Mouse (Mus musculus): ENCODE results near the gene Olfr91.
"Not testable (repeated sequence)": the region's sequence is repeated elsewhere in the genome, so short reads cannot be mapped to it uniquely, and the experiment has no call there.

The Olfr91 gene

GRCm38 (mm10) chr17:37098178-37098577 lies at the start of gene Olfr91:
Gene Olfr91, minus strand, starts transcription at chr17:37098278.
- DNase-seq (ENCODE audit: low read depth, low spot score) = no peak

- DNase-seq (ENCODE audit: low read depth, low spot score) = not testable (repeated sequence)
Observed at GRCm38 (mm10) chr17:37131366-37131765, 33.3 kb upstream of the Olfr91 start.

GRCm38 (mm10) chr17:37119988-37120387 lies 21.9 kb upstream of the Olfr91 start, which contains the start of gene Olfr92:
Gene Olfr92, minus strand, starts transcription at chr17:37120088.
- DNase-seq (ENCODE audit: low read depth, low spot score) = no peak

- no peak for DNase-seq (ENCODE audit: low read depth, low spot score)
Observed at GRCm38 (mm10) chr17:37093289-37093688, 4.8 kb downstream of the Olfr91 start.

GRCm38 (mm10) chr17:37092198-37092597 lies 5.9 kb downstream of the Olfr91 start:
- no peak for DNase-seq (ENCODE audit: low read depth, low spot score)

GRCm38 (mm10) chr17:37088399-37088798 lies 9.7 kb downstream of the Olfr91 start, which contains the start of gene Olfr90:
Gene Olfr90, minus strand, starts transcription at chr17:37088499.
- no peak for DNase-seq (ENCODE audit: low read depth, low spot score)

GRCm38 (mm10) chr17:37085545-37085944 lies 12.5 kb downstream of the Olfr91 start:
- no peak for DNase-seq (ENCODE audit: low read depth, low spot score)

GRCm38 (mm10) chr17:37084632-37085031 lies 13.4 kb downstream of the Olfr91 start:
- no peak for DNase-seq (ENCODE audit: low read depth, low spot score)

GRCm38 (mm10) chr17:37083327-37083726 lies 14.8 kb downstream of the Olfr91 start:
- no peak for DNase-seq (ENCODE audit: low read depth, low spot score)

GRCm38 (mm10) chr17:37081659-37082058 lies 16.4 kb downstream of the Olfr91 start:
- no peak for DNase-seq (ENCODE audit: low read depth, low spot score)

- DNase-seq (ENCODE audit: low read depth, low spot score) = no peak
Observed at GRCm38 (mm10) chr17:37080119-37080518, 18.0 kb downstream of the Olfr91 start.

GRCm38 (mm10) chr17:37078990-37079389 lies 19.1 kb downstream of the Olfr91 start:
- no peak for DNase-seq (ENCODE audit: low read depth, low spot score)

- DNase-seq (ENCODE audit: low read depth, low spot score) = no peak
Observed at GRCm38 (mm10) chr17:37078193-37078592, 19.9 kb downstream of the Olfr91 start.

- no peak for DNase-seq (ENCODE audit: low read depth, low spot score)
Observed at GRCm38 (mm10) chr17:37075766-37076165, 22.3 kb downstream of the Olfr91 start.

- DNase-seq (ENCODE audit: low read depth, low spot score) = no peak
Observed at GRCm38 (mm10) chr17:37075181-37075580, 22.9 kb downstream of the Olfr91 start.

- no peak for DNase-seq (ENCODE audit: low read depth, low spot score)
Observed at GRCm38 (mm10) chr17:37072730-37073276, 25.3 kb downstream of the Olfr91 start.

GRCm38 (mm10) chr17:37072080-37072729 lies 25.9 kb downstream of the Olfr91 start:
- DNase-seq (ENCODE audit: low read depth, low spot score) = no peak

- no peak for DNase-seq (ENCODE audit: low read depth, low spot score)
Observed at GRCm38 (mm10) chr17:37070121-37070520, 28.0 kb downstream of the Olfr91 start.

GRCm38 (mm10) chr17:37067861-37068260 lies 30.2 kb downstream of the Olfr91 start:
- DNase-seq (ENCODE audit: low read depth, low spot score) = no peak

- no peak for DNase-seq (ENCODE audit: low read depth, low spot score)
Observed at GRCm38 (mm10) chr17:37065993-37066392, 32.1 kb downstream of the Olfr91 start.

- DNase-seq (ENCODE audit: low read depth, low spot score) = no peak
Observed at GRCm38 (mm10) chr17:37063686-37064495, 34.2 kb downstream of the Olfr91 start.

GRCm38 (mm10) chr17:37063063-37063462 lies 35.0 kb downstream of the Olfr91 start:
- DNase-seq (ENCODE audit: low read depth, low spot score) = no peak
